Mouse (Mus musculus) left cerebral cortex, adult 2 months (tissue): ENCODE measurements at regions not wholly inside any gene's neighbourhood (a gene's known extent, or its start where the extent isn't known, plus 50 kb on each side); places are given as distances from the start of the nearest gene placed in this dataset.

Experiments
- DNase-seq, 2 experiments: peaks; one replicate each; pipeline ENCODE4 v3.0.0; 2021 to 2022; ENCODE audit warnings: low spot score in 2 of 2, mixed read lengths in 1 of 2; ENCODE audit errors: extremely low spot score in 1 of 2
- H3K27ac ChIP-seq: fragments of 200-600 bp; 2 replicates; pipeline ENCODE4 v1.8.1; 2022
- H3K4me3 ChIP-seq: fragments of 200-600 bp; 2 replicates; pipeline ENCODE4 v1.8.1; 2022
- CTCF ChIP-seq: fragments of 200-600 bp; IDR thresholded peaks from 2 replicates; pipeline ENCODE4 v1.8.1; 2022; ENCODE audit warnings: antibody characterized with exemption, mild to moderate bottlenecking, moderate library complexity
- intact Hi-C: fragments of 180-260 bp; cut with DNase I; formaldehyde crosslinking; loops from one replicate; pipeline ENCODE4 v1.15.1; 2025

DNA sequence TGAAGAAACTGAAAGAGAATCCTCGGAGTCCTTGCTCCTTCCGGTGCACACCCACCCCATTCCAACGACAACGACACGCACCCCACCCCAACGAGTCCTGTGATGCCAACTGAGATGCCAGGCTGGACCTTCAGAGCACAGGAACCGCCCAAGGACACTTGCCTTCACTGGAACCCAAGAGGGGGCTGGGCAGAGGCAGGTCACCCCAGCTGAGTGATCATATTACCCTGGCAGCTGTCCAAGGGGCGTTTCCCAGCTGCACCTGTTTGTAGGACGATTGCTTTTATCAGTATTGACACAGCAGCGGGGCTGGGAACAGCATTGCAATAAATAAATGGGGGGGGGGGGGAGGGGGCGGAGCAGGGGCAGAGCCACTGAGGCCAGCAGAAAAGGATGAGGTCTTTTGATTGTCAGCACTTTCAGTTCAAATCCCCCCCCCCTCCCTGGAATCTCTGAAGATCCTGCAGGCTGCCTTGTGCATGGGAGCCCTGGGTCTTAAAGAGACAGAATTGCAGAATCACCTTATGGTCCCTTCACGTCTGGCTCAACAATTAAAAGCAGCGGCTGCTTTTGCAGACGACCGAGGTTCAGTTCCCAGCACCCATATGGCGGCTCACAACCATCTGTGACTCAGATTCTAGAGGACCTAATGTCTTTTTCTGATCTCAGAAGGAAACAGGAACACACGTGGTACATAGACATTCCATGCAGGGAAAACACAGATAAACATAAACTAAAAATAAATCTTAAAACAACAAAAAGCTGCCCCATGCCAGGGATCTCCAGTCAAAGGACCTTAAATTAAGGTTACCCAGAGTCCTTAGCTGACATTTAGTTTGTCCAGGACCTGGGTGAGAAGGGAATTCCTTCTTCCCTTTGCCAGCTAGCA, 52.0 kb upstream of the Pim1 start:
- intact Hi-C loops, result no loop called here

DNA sequence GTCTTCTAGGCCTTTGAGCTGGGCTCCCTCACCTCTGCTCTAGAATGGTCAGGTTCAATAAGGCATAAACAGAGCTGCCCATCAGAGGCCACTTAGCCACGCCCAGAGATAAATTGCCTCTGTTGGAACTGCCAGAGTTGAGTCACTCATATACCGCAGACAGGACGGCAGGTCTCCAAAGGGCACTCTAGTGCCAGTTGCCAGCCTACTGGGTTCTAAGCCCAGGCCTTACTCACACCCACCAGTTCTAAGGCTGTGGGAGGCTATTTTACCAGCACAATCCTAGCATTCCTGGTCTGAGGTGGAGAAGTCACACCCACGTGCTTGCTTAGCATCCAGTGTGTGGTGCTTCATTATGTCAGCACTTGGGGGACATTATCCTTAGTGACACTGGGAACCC, 50.6 kb upstream of the Pim1 start:
- Histone ChIP-seq H3K4me3 (no peak overlapping the region), H3K27ac (no peak overlapping the region)
- no peak for DNase-seq
- TF ChIP-seq CTCF, result no peak
- intact Hi-C loops, result no loop called here

More for the DNA sequence above, 52.0 kb upstream of the Pim1 start:
- no peak for DNase-seq
- H3K4me3 ChIP-seq, result no peak overlapping the region
- TF ChIP-seq CTCF, result no peak
- no peak overlapping the region for H3K27ac ChIP-seq

DNA sequence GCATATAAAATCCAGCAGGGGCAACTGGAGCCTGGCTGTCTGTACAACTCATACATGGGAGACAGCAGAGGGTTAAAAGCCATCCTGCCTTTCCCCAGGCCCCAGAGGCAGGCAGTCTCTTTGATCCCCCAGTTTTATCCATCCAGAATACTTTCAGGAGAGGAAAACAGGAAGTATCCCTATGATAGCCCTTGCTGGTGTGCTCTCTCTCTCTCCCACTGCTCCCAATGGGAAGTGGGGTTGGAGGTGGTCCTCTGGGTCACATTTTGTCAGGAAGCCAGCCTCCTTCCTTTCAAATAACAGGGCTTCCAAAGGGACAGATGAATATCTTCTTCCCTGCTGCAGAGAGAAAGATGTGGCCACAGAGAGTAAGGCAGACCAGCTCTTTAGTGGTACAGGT, 50.1 kb upstream of the Pim1 start:
- Histone ChIP-seq H3K4me3 (no peak overlapping the region), H3K27ac (no peak overlapping the region)
- DNase-seq, result no peak
- intact Hi-C loops, result no loop called here
- no peak for TF ChIP-seq CTCF
